Mouse (Mus musculus): ENCODE results near the gene Rpl18. TPM values are rescaled to one million over a fixed set of nuclear protein-coding genes. Genes with fewer than 3 reads are reported as not detected.

The Rpl18 gene
- total and polyA plus RNA-seq, 2 experiments from 2014 or later, result 535 to 1,175 TPM

DNA sequence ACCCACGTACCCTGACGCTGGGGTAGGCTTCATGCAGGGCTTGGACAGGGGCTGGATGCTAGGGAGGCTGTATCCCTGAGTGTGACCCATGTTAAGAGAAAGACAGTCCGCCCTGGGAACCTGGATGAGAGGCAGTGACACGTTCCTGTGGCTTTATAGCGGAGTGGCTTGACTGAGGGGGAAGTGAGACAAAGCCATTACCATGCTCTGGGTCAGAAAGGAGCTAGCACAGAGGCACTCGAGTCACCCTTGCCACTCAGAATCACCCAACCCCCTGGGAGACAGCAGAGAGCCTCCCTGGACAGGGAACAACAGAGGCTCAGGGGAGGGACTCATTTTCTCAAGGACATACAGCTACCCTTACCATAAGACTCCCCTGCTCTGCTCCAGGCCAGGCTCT is 26.2 kb upstream of the Rpl18 start:
- no peak for DNase-seq (ENCODE audit: low spot score)
- no peaks in the 10 kb centered on the region for H3K27me3 ChIP-seq (ENCODE audit: insufficient read depth, low read length)
- no peaks in the 10 kb centered on the region for H3K4me1 ChIP-seq (ENCODE audit: insufficient read depth, low read length)
- no peaks in the 10 kb centered on the region for H3K9me3 ChIP-seq (ENCODE audit: low read length)
- H3K27ac ChIP-seq, result no peak overlapping the region
- H3K9ac ChIP-seq (replicated peaks; ENCODE audit: low read length), result no peak overlapping the region
- TF ChIP-seq CTCF (IDR thresholded peaks at IDR 0.05; ENCODE audit: low read depth), result no peak
- no peak overlapping the region for H3K4me2 ChIP-seq (ENCODE audit: low read depth, low read length)
- 66% methylated on average over 6 of the region's 6 CpGs for WGBS
- no peak for ATAC-seq
- H3K4me3 ChIP-seq (ENCODE audit: low read length), result no peak overlapping the region
- H3K36me3 ChIP-seq (ENCODE audit: insufficient read depth, low read length), result no peaks in the 10 kb centered on the region

DNA sequence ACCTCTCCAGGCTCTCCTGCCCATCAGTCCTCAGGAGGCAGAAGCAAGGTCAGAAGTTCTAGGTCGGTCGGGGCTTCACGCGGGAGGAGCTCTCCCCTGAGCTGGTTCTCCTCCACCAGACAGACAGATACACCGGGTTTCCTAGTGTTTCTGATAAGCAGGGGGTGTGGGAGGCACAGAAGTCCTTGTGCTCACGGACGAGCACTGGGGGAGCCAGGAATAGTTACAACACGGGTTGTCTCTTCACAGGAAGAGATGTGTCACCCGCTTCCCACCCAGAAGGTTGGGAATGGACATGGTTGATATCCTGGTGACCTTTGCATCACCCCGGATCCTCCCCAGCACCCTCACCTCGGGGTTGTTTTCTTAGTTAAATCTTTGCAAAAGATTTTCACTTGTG is 25.5 kb upstream of the Rpl18 start:
- Histone ChIP-seq H3K9me3 (ENCODE audit: low read length) (no peaks in the 10 kb centered on the region), H3K9ac (replicated peaks; ENCODE audit: low read length) (no peak overlapping the region), H3K4me2 (ENCODE audit: low read depth, low read length) (no peak overlapping the region), H3K27ac (no peak overlapping the region), H3K27me3 (ENCODE audit: insufficient read depth, low read length) (no peaks in the 10 kb centered on the region), H3K4me3 (ENCODE audit: low read length) (no peak overlapping the region), H3K36me3 (ENCODE audit: insufficient read depth, low read length) (no peaks in the 10 kb centered on the region), H3K4me1 (ENCODE audit: insufficient read depth, low read length) (no peaks in the 10 kb centered on the region)
- WGBS, result 73% methylated on average over 11 of the region's 11 CpGs
- ATAC-seq (no peak), DNase-seq (ENCODE audit: low spot score) (no peak)
- no peak for TF ChIP-seq CTCF (IDR thresholded peaks at IDR 0.05; ENCODE audit: low read depth)

DNA sequence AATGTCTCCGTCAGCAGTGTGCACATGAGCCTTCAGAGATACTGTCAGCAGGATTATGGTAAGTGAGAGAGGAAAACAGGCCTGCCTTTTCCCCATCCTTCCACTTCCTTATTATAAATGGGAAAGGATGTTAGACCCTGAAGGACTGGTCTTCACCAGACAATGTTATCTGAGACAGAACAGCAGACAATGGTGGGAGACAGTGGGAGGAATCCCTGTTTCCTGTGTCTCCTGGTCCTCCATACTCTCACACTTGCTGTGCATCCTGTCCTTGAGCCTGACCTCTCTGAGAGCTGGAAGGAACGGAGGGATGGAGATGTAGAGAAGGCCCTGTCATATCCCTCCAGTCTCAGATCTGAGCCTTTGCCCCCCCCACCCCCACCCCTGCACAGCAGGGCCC is 22.9 kb upstream of the Rpl18 start:
- WGBS, result 76% methylated on average over 2 of the region's 2 CpGs
- no peak for TF ChIP-seq CTCF (IDR thresholded peaks at IDR 0.05; ENCODE audit: low read depth)
- Histone ChIP-seq H3K9ac (replicated peaks; ENCODE audit: low read length) (no peak overlapping the region), H3K4me3 (ENCODE audit: low read length) (no peak overlapping the region), H3K4me1 (ENCODE audit: insufficient read depth, low read length) (no peaks in the 10 kb centered on the region), H3K36me3 (ENCODE audit: insufficient read depth, low read length) (no peaks in the 10 kb centered on the region), H3K4me2 (ENCODE audit: low read depth, low read length) (no peak overlapping the region), H3K27me3 (ENCODE audit: insufficient read depth, low read length) (no peaks in the 10 kb centered on the region), H3K9me3 (ENCODE audit: low read length) (no peaks in the 10 kb centered on the region), H3K27ac (no peak overlapping the region)
- DNase-seq (ENCODE audit: low spot score) (no peak), ATAC-seq (no peak)

DNA sequence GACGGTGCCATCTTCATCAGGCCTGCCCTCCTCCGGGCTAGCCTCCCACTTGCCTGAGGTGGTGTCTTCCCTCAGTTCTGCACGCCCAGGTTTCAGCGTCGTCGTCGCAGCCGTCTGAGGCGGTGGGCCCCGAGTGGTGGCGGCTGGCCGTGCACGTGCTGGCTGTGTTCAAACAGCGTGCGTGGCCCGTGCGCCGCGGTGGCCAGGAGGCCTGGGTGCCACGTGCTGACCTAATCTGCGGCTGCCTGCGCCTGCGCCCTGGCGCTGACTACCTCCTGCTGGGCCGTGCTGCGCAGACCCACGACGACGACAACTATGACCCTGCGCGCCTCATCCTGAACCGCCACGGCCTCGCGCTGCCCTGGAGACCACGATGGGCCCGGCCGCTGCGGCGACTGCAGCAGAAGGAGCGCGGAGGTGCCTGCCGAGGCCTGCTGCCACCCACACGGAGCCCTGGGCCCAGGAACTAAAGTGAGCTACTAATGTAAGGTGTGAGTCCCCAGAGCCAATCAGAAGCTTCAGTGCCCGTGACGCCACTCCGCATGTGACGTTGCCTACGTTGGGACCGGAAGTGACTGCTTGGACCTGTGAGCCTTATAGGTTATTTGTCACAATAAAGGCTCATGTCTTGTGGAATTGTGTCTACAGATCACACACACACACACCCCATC is 21.2 kb upstream of the Rpl18 start, which contains the start of gene Sec1:
Gene Sec1 (minus strand): TSS at position 482 of the 671 bp plus-strand sequence.
- no peak for DNase-seq (ENCODE audit: low spot score)
- 89% methylated on average over 50 of the region's 50 CpGs for WGBS
- no peaks in the 10 kb centered on the region for H3K27me3 ChIP-seq (ENCODE audit: insufficient read depth, low read length)

DNA sequence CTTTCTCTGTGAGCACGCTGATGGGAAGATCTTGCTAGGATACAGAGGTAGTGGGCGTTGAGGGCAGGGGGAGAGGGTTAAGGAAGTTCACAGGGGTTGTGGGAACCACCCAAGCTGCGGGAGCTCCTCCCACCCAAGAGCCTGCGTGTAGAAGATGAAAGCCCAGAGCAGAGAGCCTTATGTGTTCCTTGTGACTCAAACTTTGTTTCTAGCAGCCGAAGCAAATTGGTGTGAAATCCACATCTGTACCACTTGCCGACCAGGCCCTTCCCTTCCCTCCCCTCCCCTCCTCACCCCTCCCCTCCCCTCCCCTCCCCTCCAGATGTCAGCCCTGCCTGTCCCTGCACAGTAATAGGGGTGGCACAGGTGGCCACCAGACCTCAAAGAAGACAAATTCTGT is 20.2 kb upstream of the Rpl18 start:
- no peak for ATAC-seq
- no peak overlapping the region for H3K27ac ChIP-seq
- no peak overlapping the region for H3K9ac ChIP-seq (replicated peaks; ENCODE audit: low read length)
- no peak overlapping the region for H3K4me2 ChIP-seq (ENCODE audit: low read depth, low read length)
- TF ChIP-seq CTCF (IDR thresholded peaks at IDR 0.05; ENCODE audit: low read depth), result no peak
- no peaks in the 10 kb centered on the region for H3K36me3 ChIP-seq (ENCODE audit: insufficient read depth, low read length)
- peaks cover 2% of the 10 kb centered on the region; the same call in 1 of the 2 replicates for H3K4me1 ChIP-seq (ENCODE audit: insufficient read depth, low read length)
- no peak overlapping the region for H3K4me3 ChIP-seq (ENCODE audit: low read length)
- WGBS, result 11% methylated on average over 6 of the region's 6 CpGs
- no peaks in the 10 kb centered on the region for H3K9me3 ChIP-seq (ENCODE audit: low read length)
- DNase-seq (ENCODE audit: low spot score), result no peak
- H3K27me3 ChIP-seq (ENCODE audit: insufficient read depth, low read length), result no peaks in the 10 kb centered on the region

More for the DNA sequence above, 21.2 kb upstream of the Rpl18 start, which contains the start of gene Sec1:
- no peak within 1 kb of the TSS for H3K4me3 ChIP-seq (ENCODE audit: low read length)
- no peak within 1 kb of the TSS for H3K9ac ChIP-seq (replicated peaks; ENCODE audit: low read length)
- H3K4me2 ChIP-seq (ENCODE audit: low read depth, low read length), result no peak within 1 kb of the TSS
- TF ChIP-seq CTCF (IDR thresholded peaks at IDR 0.05; ENCODE audit: low read depth), result no peak
- H3K9me3 ChIP-seq (ENCODE audit: low read length), result no peaks in the 10 kb centered on the region
- H3K27ac ChIP-seq, result no peak within 1 kb of the TSS
- peak; percentile 36; the same call in 1 of the 2 replicates for ATAC-seq
- no peaks in the 10 kb centered on the region for H3K36me3 ChIP-seq (ENCODE audit: insufficient read depth, low read length)
- no peaks in the 10 kb centered on the region for H3K4me1 ChIP-seq (ENCODE audit: insufficient read depth, low read length)

- no peaks in the 10 kb centered on the region for H3K27me3 ChIP-seq (ENCODE audit: insufficient read depth, low read length)
- 89% methylated on average over 5 of the region's 7 CpGs for WGBS
- no peak overlapping the region for H3K4me3 ChIP-seq (ENCODE audit: low read length)
- no peak for ATAC-seq
- H3K27ac ChIP-seq, result no peak overlapping the region
- H3K4me2 ChIP-seq (ENCODE audit: low read depth, low read length), result no peak overlapping the region
- H3K4me1 ChIP-seq (ENCODE audit: insufficient read depth, low read length), result peaks cover 10% of the 10 kb centered on the region
- no peak for TF ChIP-seq CTCF (IDR thresholded peaks at IDR 0.05; ENCODE audit: low read depth)
- no peaks in the 10 kb centered on the region for H3K36me3 ChIP-seq (ENCODE audit: insufficient read depth, low read length)
- no peak for DNase-seq (ENCODE audit: low spot score)
- H3K9me3 ChIP-seq (ENCODE audit: low read length), result no peaks in the 10 kb centered on the region
- no peak overlapping the region for H3K9ac ChIP-seq (replicated peaks; ENCODE audit: low read length)
Observed at GRCm38 (mm10) chr7:45697894-45698293, 17.4 kb upstream of the Rpl18 start.

DNA sequence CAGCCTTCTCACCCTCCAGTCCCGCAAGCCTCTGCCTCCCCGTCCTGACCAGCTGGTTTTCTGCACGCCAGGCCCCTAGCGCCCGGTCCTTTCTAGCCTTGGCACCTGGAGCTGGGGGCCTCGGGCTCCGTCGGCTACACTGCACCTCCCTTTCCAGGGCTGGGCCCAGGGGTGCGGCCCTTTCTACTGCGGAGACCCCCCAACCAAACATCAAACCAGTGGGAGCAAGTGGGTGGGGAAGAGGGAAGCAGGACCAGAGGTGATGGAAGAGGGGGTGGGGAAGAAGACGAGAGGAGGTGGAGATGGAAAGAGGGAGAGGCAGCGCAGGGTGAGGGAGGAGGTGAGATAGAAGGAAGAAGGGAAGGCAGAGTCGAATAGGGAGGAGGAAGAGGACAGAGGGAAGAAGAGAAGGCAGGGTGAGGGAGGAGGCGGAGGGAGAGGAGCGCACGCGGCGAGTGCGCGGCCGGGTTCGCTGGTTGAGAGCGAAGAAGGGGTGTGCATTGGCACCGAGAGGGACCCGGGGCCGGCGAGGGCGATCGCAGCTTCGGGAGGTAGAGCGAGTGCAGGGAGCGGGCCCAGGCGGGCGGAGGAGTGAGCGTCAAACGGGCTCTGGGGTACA is 15.6 kb upstream of the Rpl18 start, which contains the start of gene Car11:
Gene Car11 (plus strand): TSS at position 321 of the 619 bp plus-strand sequence.
- peak within 1 kb of the TSS; percentile 50 for H3K4me3 ChIP-seq (ENCODE audit: low read length)
- ATAC-seq, result no peak
- peak within 1 kb of the TSS; percentile 90 for H3K27ac ChIP-seq
- H3K4me1 ChIP-seq (ENCODE audit: insufficient read depth, low read length), result peaks cover 20% of the 10 kb centered on the region
- peak within 1 kb of the TSS; percentile 71 for H3K9ac ChIP-seq (replicated peaks; ENCODE audit: low read length)
- no peaks in the 10 kb centered on the region for H3K36me3 ChIP-seq (ENCODE audit: insufficient read depth, low read length)
- H3K4me2 ChIP-seq (ENCODE audit: low read depth, low read length), result peak within 1 kb of the TSS; percentile 91
- no peak for TF ChIP-seq CTCF (IDR thresholded peaks at IDR 0.05; ENCODE audit: low read depth)
- no peaks in the 10 kb centered on the region for H3K27me3 ChIP-seq (ENCODE audit: insufficient read depth, low read length)
- H3K9me3 ChIP-seq (ENCODE audit: low read length), result no peaks in the 10 kb centered on the region
- WGBS, result 1% methylated on average over 35 of the region's 36 CpGs
- peak; percentile 54 for DNase-seq (ENCODE audit: low spot score)
